Mouse (Mus musculus) ovary, postnatal 36 days (tissue): ENCODE data around the gene Paqr9.

Source experiments
- DNase-seq: peaks from one replicate; pipeline ENCODE4 v3.0.0; 2022; ENCODE audit warnings: low spot score, mixed read lengths

Paqr9 gene

DNA sequence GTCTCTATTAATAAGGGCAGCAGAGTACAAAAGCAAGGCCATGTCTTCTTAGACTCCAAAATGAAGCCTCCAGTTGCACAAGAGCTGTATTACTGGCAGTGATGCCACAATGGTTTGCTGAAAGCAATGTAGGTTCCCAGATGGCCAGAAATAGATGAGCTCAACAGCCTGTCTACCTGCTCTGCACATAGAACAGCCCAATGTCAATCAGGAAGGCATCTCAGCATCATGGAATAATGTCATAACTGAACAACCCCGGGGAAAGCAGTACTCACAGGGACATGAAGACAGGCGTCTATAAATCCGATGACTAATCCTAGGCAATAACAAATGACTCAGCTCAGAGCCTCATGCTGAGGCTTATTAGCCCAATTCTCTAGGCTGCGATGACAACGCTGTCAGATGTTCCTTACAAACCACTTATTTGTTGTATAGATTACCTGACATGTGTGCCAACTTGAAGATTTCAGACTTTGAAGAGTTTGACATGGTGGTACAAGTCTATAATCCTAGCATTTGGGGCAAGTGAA, 19.0 kb downstream of the Paqr9 start:
- no peak for DNase-seq

DNA sequence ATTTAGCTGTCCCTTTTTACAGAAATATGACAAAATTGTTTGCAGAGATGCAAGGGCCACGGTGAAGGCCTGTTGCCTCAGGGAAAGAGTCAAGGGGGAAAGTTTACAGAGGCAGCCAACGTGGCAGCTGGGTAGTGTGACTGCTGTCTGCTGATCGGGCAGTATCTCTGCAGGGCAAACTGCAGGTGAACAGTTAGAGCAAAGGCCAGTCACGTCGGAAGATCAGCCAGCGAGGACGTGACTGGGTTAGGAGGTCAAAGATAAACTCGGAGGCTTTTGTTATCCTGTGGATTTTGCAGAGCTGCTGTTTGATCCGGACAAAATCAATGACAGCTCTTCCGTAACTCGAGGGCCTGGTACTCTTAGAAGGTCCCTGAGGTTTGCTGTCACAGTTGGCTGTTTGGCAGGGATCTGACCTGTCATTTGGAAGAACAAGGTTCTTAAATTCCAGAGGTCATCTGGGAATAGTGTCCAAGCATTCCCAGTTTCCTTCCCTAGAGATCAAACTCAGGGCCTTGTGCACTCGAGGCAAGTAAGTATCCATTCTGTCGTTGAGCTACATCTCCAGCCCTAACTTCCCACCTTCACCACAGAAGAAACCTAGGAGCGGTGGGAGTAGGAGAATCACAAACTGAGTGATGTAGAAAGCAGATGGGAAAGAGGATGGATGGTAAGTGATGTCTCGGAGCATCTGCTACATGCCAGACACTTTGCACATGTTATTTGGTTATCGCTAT, 21.7 kb downstream of the Paqr9 start:
- DNase-seq: no peak

DNA sequence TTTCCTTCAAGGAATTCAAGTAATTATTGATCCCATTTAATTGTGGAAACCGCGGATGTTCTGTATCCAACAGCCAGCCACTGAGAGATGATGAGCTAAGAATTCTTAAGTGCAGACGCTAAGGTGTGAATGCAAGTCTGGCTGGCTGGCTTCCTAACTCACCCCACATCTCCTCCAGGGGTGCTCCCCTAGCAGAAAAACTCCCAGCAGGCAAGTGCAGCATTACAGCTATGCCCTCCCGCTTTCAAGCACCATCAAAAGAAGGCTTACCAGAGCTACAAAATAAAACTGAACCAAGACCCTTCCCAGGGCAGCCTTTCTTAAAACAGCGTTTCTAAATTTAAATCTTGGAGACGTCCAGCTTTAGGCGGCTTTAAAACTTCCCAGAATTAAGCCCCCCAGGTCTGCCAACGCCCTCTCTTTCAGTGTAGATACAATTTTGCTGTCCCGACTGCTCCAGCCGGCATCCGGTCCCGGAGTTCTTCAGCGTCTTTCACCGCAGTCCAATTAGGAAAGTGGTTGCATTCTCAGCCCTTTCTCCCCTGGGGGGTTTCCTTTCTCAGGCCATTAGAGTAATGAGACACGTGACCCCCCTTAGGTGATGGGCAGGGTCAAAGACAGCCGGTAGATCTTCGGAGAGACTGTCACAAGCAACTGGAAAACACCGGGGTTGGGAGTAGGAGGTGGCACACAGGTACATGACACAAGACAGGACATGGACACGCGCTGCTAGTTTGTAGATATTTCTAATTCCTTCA, 22.5 kb downstream of the Paqr9 start:
- no peak for DNase-seq

DNA sequence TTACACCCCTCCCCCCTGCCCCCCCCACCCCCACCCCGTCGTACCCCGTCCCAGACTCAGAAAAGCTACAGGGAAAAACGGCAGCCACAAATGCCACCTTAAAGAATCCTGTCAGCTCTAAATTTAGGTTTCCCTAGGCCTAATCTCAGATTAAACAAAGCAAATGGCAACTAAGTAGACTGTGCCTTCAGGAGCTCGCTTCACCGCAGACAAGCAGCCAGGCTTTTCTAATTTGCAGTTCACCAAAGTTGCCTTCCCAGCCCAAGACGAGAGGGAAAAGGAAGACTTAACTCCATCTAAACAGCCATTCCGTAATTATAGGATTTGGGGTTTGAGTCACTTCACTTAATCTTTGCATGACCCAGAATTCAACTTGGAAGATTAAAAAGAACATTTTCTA, 23.1 kb downstream of the Paqr9 start:
- no peak for DNase-seq

DNA sequence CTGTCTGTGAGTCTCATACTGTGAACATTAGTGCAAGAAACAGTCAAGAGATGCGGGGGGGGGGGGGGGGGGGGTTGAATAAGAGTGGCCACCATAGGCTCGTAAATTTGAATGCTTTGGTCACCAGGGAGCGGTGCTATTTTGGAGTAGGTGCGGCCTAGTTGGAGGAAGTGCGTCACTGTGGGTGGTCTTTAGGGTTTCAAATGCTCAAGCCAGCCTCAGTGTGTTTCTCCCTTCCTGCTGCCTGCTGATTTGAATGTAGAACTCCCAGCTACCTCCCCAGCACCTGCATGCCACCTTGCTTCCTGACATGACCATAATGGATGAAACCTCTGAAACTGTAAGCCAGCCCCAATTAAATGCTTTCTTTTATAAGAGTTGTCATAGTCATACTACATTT, 26.6 kb downstream of the Paqr9 start:
- DNase-seq: no peak

DNA sequence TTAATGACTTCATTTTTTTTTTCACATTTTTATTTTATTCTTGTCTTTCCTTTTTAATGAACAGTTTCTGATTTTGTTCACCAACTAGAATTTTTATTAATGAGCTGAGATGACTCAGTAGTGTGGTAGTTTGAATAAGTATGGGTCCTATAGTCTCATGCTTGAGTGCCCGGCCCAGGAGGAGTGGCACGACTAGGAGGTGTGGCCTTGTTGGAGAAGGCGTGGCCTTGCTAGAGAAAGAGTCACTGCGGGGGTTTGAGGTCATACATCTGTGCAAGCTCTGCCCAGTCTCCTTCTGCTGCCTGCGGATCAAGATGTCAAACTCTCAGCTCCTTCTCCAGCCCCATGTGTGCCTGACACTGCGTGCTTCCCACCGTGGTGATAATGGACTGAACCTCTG, 28.6 kb downstream of the Paqr9 start:
- DNase-seq: no peak

DNA sequence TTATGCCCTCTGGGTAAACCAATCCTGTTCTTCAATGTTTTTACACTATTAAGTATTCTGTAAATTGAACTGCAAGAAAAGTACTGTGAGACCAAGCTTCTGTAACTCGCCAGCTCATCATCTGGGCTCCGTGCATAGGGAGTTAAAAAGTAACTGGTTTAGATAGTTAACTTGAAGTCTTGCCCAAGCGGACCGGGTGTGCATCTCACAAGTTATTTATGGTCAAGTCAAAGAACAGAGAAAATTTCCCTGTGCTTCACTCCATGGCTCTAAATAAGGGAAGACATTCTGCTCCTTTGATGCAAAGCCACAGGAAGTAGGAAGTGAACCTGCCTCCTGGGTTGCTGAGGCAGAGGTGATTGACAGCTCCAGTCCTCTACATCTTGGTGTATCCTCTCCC, 34.8 kb downstream of the Paqr9 start:
- no peak for DNase-seq

DNA sequence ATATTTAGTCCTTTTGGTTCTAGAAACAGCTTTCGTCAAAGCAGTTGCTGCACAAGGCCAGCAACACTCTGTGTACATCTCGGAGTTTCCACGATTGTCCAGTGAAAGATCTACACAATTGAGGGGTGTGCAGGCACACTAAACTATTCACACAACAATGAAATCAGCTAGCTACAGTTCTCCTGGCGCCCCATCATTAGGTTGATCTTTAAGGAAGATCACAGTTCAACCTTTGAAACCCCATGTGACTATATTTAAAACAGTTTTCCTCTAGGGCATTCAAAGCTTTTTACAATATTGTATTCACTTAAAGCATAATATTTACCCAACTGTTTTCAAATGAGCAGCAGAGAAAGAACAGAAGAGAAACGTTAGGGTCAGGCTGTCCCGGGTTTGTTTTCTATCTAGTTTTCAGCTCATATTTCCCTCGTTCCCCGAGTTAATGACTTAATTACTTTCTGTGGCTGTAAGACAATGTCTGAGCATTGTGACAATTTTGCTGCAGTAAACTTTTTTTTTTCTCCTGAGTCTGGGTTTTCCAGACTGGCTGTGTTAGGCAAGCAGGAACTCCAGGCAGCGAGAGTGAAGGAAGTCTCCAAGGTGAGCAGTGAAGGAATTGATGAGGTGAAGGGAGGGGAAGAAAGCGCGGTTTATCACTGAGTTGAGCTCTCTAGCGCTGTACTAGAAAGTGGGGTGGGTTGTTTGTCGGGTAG, 38.2 kb downstream of the Paqr9 start:
- DNase-seq: no peak

DNA sequence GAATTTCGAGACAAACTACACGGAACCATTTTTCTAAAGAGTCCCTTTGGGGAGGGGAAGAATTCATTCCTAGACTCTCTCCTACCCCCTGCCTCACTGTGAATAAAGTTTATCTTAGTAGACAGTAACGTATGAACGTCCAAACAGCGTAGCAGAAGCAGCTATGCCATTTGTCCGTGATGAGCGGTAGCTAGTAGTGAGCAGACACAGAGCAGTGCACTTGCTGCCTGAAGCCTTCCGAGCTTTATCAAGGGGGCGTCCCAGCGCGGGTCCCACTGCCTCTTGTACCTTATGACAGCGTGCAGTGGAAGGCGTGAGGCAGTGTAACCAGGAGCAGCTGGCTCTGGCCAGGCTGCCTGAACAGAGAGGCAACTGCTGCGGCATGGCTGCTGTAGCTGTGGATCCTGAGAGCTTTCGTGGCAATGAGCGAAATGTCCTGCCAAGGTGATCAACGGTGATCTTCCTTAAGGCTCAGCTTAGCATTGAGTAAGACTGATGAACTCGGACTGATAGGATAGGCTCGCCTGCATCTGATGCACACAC, 38.8 kb downstream of the Paqr9 start:
- DNase-seq: peak; percentile 26

DNA sequence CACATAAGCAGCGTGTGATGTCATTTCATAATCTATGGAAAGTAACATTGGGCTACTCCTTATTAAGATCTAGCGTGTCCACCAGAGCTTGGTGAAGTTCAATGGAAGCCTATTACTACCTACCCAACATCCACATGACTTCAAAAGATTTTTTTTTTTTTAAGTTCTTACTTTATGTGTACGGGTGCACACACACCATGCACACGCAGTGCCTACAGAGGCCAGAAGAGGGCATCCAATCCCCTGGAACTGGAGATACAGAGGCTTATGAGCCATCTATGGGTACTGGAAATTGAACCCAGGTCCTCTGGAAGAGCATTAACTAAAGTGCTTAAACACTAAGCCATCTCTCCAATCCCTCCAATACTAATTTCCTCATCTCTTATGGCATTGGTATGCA, 39.9 kb downstream of the Paqr9 start:
- DNase-seq: no peak

DNA sequence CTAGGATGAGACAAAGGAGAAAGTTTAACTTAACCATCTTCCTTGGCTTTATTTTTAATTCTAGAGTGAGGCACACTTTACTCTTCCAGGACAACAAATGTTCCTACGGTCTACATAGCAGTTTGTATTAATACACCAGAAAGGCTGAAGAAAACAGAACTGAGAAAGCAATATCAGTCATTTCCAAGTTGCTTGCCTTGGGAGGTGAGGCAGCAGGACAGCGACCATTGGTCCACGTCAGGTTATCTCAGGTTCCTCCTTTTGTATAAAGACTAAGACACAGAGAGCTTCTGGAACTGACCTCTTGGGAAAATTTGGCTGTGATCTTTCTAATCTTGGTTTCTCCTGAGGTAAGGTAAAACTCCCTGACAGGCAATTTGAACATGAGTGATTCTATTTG, 43.4 kb downstream of the Paqr9 start:
- no peak for DNase-seq

DNA sequence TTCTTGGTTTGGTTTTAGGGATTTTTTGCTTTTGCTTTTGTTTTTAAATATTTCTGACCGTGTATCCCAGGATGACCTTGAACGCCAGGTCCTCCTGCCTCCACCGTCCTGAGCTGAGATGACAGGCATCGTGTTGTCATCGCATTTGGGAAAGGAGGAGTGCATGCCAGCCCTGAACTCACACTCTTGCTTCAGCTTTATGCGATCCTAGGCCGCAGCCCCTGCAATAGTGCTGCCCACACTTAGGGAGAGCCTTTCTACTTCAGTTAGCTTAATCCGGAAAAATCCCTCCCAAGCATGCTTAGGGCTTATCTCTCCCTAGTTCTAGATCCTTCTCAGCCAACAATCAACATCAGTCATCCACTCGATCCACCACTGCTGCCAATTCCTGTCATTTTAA, 43.9 kb downstream of the Paqr9 start:
- DNase-seq: no peak

DNA sequence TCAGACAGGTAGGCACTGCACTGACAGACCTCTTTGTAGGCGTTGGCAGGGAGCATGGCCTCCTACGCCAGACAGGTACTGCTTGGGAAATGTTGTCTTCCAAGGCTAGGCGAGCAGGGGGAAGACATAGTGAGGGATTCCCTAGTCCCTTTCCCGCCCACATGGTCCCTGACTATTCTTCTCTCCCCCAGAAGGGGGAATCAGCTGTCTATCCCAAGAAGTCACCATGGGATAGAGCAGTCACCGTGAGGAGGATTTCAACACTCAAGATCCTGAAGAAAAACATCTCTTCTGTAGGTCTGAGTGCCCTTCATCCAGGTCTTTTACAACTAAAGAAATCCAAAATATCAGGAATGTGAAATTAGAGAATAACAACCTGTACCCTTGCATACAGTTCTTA, 47.7 kb downstream of the Paqr9 start:
- DNase-seq: no peak

DNA sequence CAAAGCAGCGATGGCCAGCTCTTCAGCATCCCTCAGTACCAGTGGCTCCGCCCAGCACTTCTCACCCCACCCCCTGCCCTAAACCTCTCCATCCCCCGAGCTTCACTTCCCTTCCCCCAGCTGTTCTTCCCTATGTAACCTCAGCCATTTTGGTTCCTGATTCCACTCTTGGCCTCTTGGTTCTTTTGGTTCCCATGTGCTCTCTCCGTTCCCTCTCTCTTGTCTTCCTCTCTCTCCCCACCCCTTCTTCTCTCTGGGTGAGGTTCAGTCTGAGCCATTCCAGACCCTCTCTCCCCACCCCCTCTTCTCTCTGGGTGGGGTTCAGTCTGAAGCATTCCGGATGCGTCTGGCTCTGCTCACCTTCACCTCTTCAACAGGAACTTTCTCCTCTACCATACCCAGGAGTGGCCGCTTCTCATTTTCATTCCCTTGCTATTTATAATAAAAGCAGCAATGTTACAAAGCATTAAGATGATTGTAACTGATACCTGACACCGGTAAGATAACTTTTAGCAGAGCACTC, 52.9 kb downstream of the Paqr9 start:
- no peak for DNase-seq

DNA sequence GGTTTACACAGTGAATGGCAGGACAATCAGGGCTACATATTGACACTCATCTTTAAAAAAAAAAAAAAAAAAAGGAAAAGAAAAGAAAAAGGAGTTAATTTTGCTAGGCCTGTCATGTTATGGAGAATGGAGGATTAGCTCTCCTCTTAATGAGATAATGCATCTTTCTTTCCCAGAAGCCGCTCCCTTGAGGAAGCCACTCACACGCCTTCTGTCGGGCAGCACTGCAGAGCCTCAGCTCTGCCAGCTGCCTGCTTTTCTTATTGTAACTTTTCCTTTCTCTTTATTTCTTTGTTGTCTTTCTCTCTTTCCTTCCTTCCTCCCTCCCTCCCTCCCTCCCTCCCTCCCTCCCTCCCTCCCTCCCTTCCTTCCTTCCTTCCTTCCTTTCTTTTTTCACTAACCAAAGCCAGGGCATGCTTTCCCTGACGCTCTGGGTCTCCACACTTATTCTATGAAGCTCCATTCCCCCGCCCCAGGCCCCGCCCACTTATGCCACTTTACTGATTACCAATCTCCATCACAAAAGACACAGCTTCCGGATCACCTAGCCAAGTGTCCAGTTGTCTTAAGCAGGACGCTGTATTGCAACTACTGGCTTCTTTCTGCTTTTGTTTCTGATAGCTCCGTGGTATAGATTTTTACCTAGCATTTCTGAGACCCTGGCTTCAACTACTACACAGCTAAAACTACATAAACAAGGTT, 54.1 kb downstream of the Paqr9 start:
- no peak for DNase-seq

DNA sequence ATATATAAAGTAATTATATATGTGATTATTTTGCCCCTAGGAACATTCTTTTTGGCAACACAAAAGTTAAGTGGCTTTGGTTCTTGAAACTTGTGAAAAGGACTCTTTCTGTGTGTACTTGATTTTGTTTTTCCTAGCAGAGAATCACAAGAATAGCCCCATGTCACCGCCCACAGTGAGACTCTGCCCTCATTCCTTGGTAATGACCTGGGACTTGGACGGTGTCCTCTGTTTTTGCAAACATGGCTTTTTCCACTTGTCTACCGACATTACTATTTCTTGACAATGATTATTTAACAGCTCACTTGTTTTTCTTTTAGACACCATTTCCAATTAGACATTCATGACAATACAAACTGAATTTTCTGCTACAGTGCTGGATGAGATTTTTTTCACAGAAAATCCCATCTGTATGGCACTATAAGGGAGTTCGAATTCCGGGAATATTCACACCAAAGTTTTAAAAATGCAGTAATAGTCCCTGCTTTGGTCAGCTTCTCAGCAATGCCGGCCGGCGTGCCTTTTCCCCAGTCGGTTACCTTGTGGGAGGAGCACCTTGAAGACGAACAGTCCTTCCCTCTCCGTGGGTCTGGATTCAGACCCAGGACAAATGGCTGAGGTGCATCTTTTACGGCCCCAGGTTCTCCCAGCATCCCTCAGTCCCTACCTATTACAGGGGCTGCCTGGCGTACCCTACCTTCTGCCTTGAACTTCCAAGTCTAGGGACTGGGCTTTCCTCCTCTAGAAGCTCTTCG, 55.6 kb downstream of the Paqr9 start:
- DNase-seq: no peak

DNA sequence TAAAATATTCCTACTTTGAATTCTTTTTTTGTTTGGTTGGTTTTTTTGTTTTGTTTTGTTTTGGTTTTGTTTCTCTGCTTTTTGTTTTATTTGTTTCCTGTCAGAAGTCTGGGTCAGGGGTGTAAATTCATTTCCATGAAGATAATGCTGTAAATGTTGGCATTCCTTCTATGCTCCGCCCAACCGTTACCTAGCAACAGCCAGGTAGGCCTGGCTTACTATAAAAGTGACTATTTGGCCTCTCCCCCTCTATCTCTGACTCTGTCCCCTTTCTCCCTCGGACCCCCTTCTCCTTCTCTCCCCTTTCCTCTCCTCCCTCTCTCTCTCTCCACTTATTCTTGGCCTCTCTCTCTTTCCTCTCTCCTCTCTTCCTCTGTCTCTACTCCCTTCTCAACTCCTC, 56.5 kb downstream of the Paqr9 start:
- no peak for DNase-seq
